Mouse (Mus musculus): ENCODE measurements at regions not wholly inside any gene's neighbourhood (a gene's known extent, or its start where the extent isn't known, plus 50 kb on each side); places are given as distances from the start of the nearest gene placed in this dataset.

DNA sequence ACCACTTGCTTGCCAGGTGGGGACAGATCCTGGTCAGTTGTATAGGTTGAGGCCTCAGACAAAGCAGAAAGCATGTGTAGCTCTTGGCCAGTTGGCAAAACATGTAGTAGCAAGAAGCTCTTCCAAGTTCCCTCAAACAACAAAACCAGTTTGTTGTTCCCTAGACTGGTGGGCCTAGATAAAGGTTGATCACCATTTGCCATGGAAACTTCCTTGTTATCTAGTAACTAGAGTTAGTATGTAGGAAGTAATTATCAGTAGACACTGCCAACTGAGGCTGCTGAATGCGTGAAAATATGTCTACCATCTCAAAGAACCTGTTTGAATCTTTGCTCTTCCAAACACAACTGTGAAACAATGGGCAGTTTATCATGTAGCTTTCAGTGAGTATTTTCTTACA lies 1098.7 kb downstream of the Pcdh18 start:
- Histone ChIP-seq H3K4me3 (ENCODE audit: insufficient read depth, low read length) (no peak overlapping the region), H3K4me1 (ENCODE audit: control insufficient read depth, insufficient read depth, low read length) (no peaks in the 10 kb centered on the region), H3K27ac (ENCODE audit: insufficient read depth, low read length) (no peak overlapping the region)
- TF ChIP-seq CTCF (IDR thresholded peaks at IDR 0.05; ENCODE audit: borderline replicate concordance, insufficient read depth, low read length) (no peak), POLR2A (IDR thresholded peaks at IDR 0.05; ENCODE audit: low read depth, low read length) (no peak)

DNA sequence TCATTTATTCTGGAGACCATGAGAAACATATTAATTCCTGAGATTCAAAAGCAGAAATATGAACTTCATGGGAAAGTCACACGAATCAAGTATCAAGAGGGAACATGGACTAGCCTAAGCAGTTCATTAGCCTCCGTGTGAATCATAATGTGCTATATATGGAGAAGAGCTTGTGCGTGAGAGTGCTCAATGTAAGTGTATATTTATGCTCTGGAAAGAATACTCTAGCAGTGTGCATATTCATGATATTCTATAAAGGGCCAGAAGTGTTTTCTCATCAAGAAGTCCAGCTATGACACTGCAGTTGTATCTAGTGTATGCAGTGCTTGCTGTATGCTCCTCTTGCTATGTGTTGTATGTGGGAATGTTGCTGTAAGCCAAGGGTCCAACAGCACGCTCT lies 1102.0 kb downstream of the Pcdh18 start:
- TF ChIP-seq POLR2A (IDR thresholded peaks at IDR 0.05; ENCODE audit: low read depth, low read length) = no peak
- TF ChIP-seq CTCF (IDR thresholded peaks at IDR 0.05; ENCODE audit: borderline replicate concordance, insufficient read depth, low read length) = no peak
- H3K27ac ChIP-seq (ENCODE audit: insufficient read depth, low read length) = no peak overlapping the region
- H3K4me3 ChIP-seq (ENCODE audit: insufficient read depth, low read length) = no peak overlapping the region
- no peaks in the 10 kb centered on the region for H3K4me1 ChIP-seq (ENCODE audit: control insufficient read depth, insufficient read depth, low read length)

DNA sequence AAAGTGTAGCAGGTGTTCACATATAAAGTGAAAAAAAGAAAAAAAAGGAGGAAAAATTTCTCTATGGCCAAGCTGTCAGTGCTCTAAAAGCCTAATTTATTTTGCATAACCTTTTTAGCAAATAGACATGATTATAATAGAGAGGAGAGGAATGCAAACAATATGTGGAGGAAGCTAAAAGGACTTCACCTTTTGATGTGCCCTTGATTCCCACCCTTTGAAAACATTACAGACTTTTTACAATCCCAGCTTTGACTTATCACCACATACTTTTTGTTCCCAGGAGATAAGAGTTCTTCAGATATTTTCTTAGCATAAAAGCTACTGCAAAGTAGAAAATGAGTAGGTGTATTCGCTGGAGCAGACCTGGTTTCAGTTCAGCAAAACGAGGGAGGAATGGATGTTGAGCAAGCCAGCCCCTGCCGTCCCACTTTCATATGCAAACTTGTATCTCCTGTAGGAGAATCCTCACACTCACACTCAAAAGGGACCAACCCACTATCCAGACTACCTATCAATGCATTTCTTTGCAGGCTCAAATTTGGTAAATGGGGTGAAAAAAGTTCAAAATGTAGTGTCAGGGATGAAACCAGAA lies 1125.1 kb downstream of the Pcdh18 start:
- no peak for TF ChIP-seq POLR2A (IDR thresholded peaks at IDR 0.05; ENCODE audit: low read depth, low read length)
- no peak for TF ChIP-seq CTCF (IDR thresholded peaks at IDR 0.05; ENCODE audit: borderline replicate concordance, insufficient read depth, low read length)
- Histone ChIP-seq H3K27ac (ENCODE audit: insufficient read depth, low read length) (no peak overlapping the region), H3K4me3 (ENCODE audit: insufficient read depth, low read length) (no peak overlapping the region), H3K4me1 (ENCODE audit: control insufficient read depth, insufficient read depth, low read length) (no peaks in the 10 kb centered on the region)

DNA sequence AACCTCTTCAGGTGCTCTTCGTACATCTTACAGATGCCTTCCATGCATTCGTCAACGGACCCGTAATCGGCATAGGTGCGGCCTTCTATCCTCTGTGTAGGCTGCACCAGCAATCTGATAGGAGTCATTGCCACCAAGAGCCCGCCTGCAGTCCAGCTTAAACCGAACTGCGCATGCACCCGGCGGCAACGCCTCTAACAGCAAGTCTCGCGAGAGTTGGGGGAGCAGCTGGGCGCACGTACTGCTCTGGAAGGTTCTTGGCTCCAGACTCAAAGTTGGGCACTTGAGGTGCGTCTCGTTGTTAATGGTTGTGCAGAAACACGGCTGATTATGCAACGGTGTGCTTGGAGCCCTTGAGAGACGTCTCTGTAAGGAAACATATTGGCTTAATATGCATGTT lies 1148.2 kb downstream of the Pcdh18 start:
- no peak for TF ChIP-seq POLR2A (IDR thresholded peaks at IDR 0.05; ENCODE audit: low read depth, low read length)
- TF ChIP-seq CTCF (IDR thresholded peaks at IDR 0.05; ENCODE audit: borderline replicate concordance, insufficient read depth, low read length) = no peak
- Histone ChIP-seq H3K27ac (ENCODE audit: insufficient read depth, low read length) (no peak overlapping the region), H3K4me1 (ENCODE audit: control insufficient read depth, insufficient read depth, low read length) (no peaks in the 10 kb centered on the region), H3K4me3 (ENCODE audit: insufficient read depth, low read length) (no peak overlapping the region)

DNA sequence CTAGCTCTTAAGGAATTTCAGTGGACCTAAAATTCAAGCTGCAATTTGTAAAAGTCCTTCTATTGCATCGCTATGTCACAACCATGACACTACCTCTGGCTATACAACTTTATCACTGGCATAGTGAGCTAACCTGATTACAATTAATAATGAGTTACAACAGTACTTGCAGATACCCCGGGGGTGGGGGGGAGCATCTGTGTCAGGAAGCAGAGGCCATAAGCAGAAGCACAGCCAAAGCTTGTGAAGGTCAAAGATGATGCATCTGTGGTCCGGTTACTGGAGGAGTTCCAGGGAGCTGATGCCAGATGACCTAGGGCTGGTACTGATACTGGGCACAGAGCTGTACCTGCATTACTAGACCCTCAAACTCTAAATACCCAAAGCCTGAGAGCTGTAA lies 1152.3 kb downstream of the Pcdh18 start:
- no peak overlapping the region for H3K27ac ChIP-seq (ENCODE audit: insufficient read depth, low read length)
- TF ChIP-seq CTCF (IDR thresholded peaks at IDR 0.05; ENCODE audit: borderline replicate concordance, insufficient read depth, low read length) = no peak
- TF ChIP-seq POLR2A (IDR thresholded peaks at IDR 0.05; ENCODE audit: low read depth, low read length) = no peak

DNA sequence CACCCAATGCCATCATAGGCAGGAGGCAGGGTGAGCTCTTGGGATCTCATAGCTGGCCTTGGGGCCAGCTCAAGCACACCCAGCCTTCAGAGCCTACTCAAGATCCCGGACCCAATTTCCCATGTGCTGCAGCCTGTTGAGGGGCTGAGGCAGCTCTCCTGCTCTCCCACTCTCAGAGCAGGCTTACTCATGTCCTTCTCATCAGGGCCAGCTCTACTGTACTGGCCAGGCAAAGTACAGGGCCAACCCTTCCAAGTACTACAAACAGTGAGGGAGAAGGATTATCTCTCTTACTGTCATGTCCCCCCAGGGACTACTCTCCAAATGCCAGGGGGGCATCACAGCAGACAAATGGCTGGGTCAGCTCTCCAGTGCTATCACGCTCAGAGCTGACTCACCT lies 1169.8 kb downstream of the Pcdh18 start:
- no peak overlapping the region for H3K27ac ChIP-seq (ENCODE audit: insufficient read depth, low read length)
- no peaks in the 10 kb centered on the region; the same call in 1 of the 2 replicates for H3K4me1 ChIP-seq (ENCODE audit: control insufficient read depth, insufficient read depth, low read length)
- TF ChIP-seq POLR2A (IDR thresholded peaks at IDR 0.05; ENCODE audit: low read depth, low read length) (no peak), CTCF (IDR thresholded peaks at IDR 0.05; ENCODE audit: borderline replicate concordance, insufficient read depth, low read length) (no peak)
- H3K4me3 ChIP-seq (ENCODE audit: insufficient read depth, low read length) = no peak overlapping the region

More for the DNA sequence above, 1152.3 kb downstream of the Pcdh18 start:
- Histone ChIP-seq H3K4me3 (ENCODE audit: insufficient read depth, low read length) (no peak overlapping the region), H3K4me1 (ENCODE audit: control insufficient read depth, insufficient read depth, low read length) (no peaks in the 10 kb centered on the region)

DNA sequence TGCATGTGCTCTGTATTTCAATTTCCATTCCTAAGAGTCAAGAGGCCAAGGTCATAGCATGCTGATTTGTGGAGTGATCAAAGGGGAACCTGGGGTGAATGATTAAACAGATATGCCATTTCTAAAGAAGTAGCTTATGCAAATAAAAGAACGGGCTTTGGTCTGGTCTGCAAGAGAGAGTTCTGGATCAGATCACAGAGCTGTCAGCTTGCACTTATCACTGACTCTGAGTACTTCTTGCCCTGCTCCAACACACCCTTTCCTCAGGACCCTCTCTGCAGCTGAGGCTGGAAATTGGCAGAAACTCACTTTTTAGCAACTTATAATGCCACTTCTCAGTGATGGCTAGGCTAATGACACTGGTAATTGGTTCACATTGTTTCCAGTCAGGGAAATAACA lies 1171.0 kb downstream of the Pcdh18 start:
- Histone ChIP-seq H3K27ac (ENCODE audit: insufficient read depth, low read length) (no peak overlapping the region), H3K4me3 (ENCODE audit: insufficient read depth, low read length) (no peak overlapping the region), H3K4me1 (ENCODE audit: control insufficient read depth, insufficient read depth, low read length) (no peaks in the 10 kb centered on the region; the same call in 1 of the 2 replicates)
- TF ChIP-seq CTCF (IDR thresholded peaks at IDR 0.05; ENCODE audit: borderline replicate concordance, insufficient read depth, low read length) (no peak), POLR2A (IDR thresholded peaks at IDR 0.05; ENCODE audit: low read depth, low read length) (no peak)

DNA sequence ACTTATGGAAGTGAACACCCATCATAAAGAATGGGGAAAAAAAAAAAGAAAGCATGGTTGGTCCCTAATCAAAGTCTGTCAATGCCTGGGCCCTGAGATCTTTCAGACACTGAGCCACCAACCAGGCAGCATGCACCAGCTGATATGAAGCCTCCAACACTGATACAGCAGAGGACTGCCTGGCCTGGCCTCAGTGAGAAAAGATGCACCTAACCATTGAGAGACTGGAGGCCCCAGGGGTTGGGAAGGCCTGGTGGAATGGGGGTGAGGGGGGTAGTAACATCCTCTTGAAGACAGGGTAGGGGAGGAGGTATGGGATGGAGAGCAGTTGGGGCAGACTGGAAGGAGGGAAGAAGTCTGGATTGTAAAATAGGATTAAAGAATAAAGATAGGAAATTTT lies 1172.8 kb downstream of the Pcdh18 start:
- H3K4me1 ChIP-seq (ENCODE audit: control insufficient read depth, insufficient read depth, low read length) = no peaks in the 10 kb centered on the region; the same call in 1 of the 2 replicates
- H3K4me3 ChIP-seq (ENCODE audit: insufficient read depth, low read length) = no peak overlapping the region
- TF ChIP-seq POLR2A (IDR thresholded peaks at IDR 0.05; ENCODE audit: low read depth, low read length) (no peak), CTCF (IDR thresholded peaks at IDR 0.05; ENCODE audit: borderline replicate concordance, insufficient read depth, low read length) (no peak)
- no peak overlapping the region for H3K27ac ChIP-seq (ENCODE audit: insufficient read depth, low read length)

DNA sequence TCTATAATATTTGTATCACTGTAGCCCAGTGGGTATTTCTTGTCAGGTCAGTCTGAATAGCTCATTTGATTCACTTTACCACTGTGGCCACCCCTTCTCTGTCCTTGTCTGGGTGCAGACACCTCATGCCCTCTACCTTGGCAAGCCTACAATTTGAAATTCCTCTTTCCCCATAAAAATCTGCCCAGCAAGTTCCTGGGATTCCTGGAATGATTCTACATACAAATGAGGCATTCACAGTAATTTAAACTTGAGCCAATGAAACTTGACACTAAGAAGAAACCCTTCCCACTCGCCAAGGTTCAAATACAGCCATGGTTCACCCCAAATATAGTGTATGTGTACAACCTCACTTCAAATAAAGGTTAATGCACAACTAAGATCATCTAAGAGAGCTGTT lies 1174.6 kb downstream of the Pcdh18 start:
- Histone ChIP-seq H3K27ac (ENCODE audit: insufficient read depth, low read length) (peak overlapping the region; percentile 57; the same call in 1 of the 2 replicates), H3K4me1 (ENCODE audit: control insufficient read depth, insufficient read depth, low read length) (no peaks in the 10 kb centered on the region; the same call in 1 of the 2 replicates), H3K4me3 (ENCODE audit: insufficient read depth, low read length) (no peak overlapping the region)
- TF ChIP-seq POLR2A (IDR thresholded peaks at IDR 0.05; ENCODE audit: low read depth, low read length) = no peak

DNA sequence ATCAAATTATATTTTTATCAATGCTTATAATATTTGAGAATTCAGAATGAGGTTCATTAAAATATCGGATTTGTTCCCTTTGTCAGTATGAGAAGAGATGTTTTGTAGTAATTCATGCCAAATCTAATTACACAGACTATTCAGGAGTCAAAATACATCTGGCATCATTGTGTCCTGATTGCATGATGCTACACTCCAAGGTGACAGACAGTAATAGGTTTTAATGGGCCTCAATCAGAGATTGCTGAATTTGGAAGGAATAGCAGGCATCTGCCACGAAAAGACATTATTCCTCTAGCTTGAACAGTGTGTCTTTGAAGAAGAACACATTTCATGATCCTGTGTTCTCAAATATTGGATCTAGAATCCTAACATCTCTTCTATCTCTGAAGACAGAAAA lies 1177.2 kb downstream of the Pcdh18 start:
- H3K4me3 ChIP-seq (ENCODE audit: insufficient read depth, low read length) = no peak overlapping the region
- TF ChIP-seq CTCF (IDR thresholded peaks at IDR 0.05; ENCODE audit: borderline replicate concordance, insufficient read depth, low read length) = no peak
- TF ChIP-seq POLR2A (IDR thresholded peaks at IDR 0.05; ENCODE audit: low read depth, low read length) = no peak
- H3K4me1 ChIP-seq (ENCODE audit: control insufficient read depth, insufficient read depth, low read length) = no peaks in the 10 kb centered on the region; the same call in 1 of the 2 replicates
- H3K27ac ChIP-seq (ENCODE audit: insufficient read depth, low read length) = no peak overlapping the region

All from embryonic fibroblast, embryonic 13.5 days (primary cell).